Mouse (Mus musculus) lung, postnatal 0 days (tissue): ENCODE measurements around the gene Olfr765. TPM values are rescaled to one million over a fixed set of nuclear protein-coding genes. Genes with fewer than 3 reads are reported as not detected.
"Not testable (repeated sequence)": the region's sequence is repeated elsewhere in the genome, so short reads cannot be mapped to it uniquely, and the experiment has no call there.

Source experiments
- ATAC-seq: fragments of 200-750 bp; cut with Nextera tagmentation; 2 replicates; pipeline ENCODE4 v1.8.0; 2017; ENCODE audit warnings: moderate library complexity
- DNase-seq: peaks from one replicate; pipeline ENCODE4 v3.0.0-alpha.2; 2016; ENCODE audit warnings: low spot score
- H3K27ac ChIP-seq: fragments of 300-500 bp; sonication (generic); 2 replicates; pipeline ENCODE4 v1.5.1; 2014; ENCODE audit warnings: antibody characterized with exemption, mild to moderate bottlenecking, low read length, mixed read lengths
- H3K27me3 ChIP-seq: fragments of 300-500 bp; sonication (generic); replicated peaks from 2 replicates; pipeline ENCODE4 v1.6.1; 2014; ENCODE audit warnings: low read length, mixed read lengths; ENCODE audit not compliant: insufficient read depth
- H3K36me3 ChIP-seq: fragments of 300-500 bp; sonication (generic); 2 replicates; pipeline ENCODE4 v1.6.1; 2014; ENCODE audit warnings: low read length, mixed read lengths; ENCODE audit not compliant: insufficient read depth
- H3K4me1 ChIP-seq: fragments of 300-500 bp; sonication (generic); 2 replicates; pipeline ENCODE4 v1.6.1; 2014; ENCODE audit warnings: antibody characterized with exemption, low read depth, low read length, mixed read lengths; ENCODE audit not compliant: insufficient read depth
- H3K4me2 ChIP-seq: fragments of 300-500 bp; sonication (generic); replicated peaks from 2 replicates; pipeline ENCODE4 v1.6.1; 2014; ENCODE audit warnings: low read depth, mild to moderate bottlenecking, low read length, moderate library complexity, mixed read lengths
- H3K4me3 ChIP-seq: fragments of 300-500 bp; sonication (generic); 2 replicates; pipeline ENCODE4 v1.5.1; 2014; ENCODE audit warnings: low read depth, low read length
- H3K9ac ChIP-seq: fragments of 300-500 bp; sonication (generic); replicated peaks from 2 replicates; pipeline ENCODE4 v1.6.1; 2014; ENCODE audit warnings: low read depth, mild to moderate bottlenecking
- H3K9me3 ChIP-seq: fragments of 300-500 bp; sonication (generic); 2 replicates; pipeline ENCODE4 v1.6.1; 2016; ENCODE audit warnings: low read length, mixed read lengths
- CTCF ChIP-seq: IDR thresholded peaks from 2 replicates; pipeline ENCODE4 v1.5.1; 2016; ENCODE audit warnings: antibody characterized with exemption, mild to moderate bottlenecking
- EP300 ChIP-seq: IDR thresholded peaks from 2 replicates; pipeline ENCODE4 v1.6.1; 2016; ENCODE audit warnings: antibody characterized with exemption, mild to moderate bottlenecking, control low read depth
- WGBS: fragments of 180-500 bp; shearing (Covaris S2); extraction: QIAGEN DNeasy Blood & Tissue Kit; methylation state at CpG from one replicate; pipeline ENCODE4 v1.1.7; 2014; 5-methylcytosine and 5-hydroxymethylcytosine counted together
- polyA plus RNA-seq: library from polyadenylated mRNA; unstranded; fragments of >200 nt; fragmentation: Nextera tagmentation; extraction: Ambion mirVana; gene quantifications from 2 replicates; pipeline ENCODE4 v1.2.1, GENCODE M21; 2015

The Olfr765 gene
- not detected in 2 replicates for polyA plus RNA-seq

- H3K4me1 ChIP-seq, H3K27me3 ChIP-seq, H3K4me2 ChIP-seq, H3K9ac ChIP-seq, H3K9me3 ChIP-seq, H3K4me3 ChIP-seq, H3K36me3 ChIP-seq, ATAC-seq, DNase-seq, H3K27ac ChIP-seq: not testable (repeated sequence)
Measured at GRCm38 (mm10) chr10:129049898-129050297, at the start of gene Olfr765. Gene Olfr765, minus strand, starts transcription at chr10:129049998.

- WGBS, result 76% methylated on average over 1 of the region's 1 CpGs
- no peak within 1 kb of the TSS for H3K4me2 ChIP-seq
- DNase-seq (no peak), ATAC-seq (no peak)
- no peak within 1 kb of the TSS for H3K4me3 ChIP-seq
- no peak within 1 kb of the TSS for H3K27ac ChIP-seq
- no peaks in the 10 kb centered on the region for H3K36me3 ChIP-seq
- TF ChIP-seq EP300 (no peak), CTCF (no peak)
- H3K4me1 ChIP-seq, result no peaks in the 10 kb centered on the region
- no peaks in the 10 kb centered on the region for H3K9me3 ChIP-seq
- H3K27me3 ChIP-seq, result no peaks in the 10 kb centered on the region
- no peak within 1 kb of the TSS for H3K9ac ChIP-seq
Measured at GRCm38 (mm10) chr10:129099275-129099674, 49.5 kb upstream of the Olfr765 start, which contains the start of gene Olfr768. Gene Olfr768, minus strand, starts transcription at chr10:129099375.

GRCm38 (mm10) chr10:129082810-129083209 is 33.0 kb upstream of the Olfr765 start, which contains the start of gene Olfr767:
Gene Olfr767, minus strand, starts transcription at chr10:129082910.
- ATAC-seq, DNase-seq, H3K4me1 ChIP-seq: not testable (repeated sequence)

GRCm38 (mm10) chr10:129068877-129069276 is 19.1 kb upstream of the Olfr765 start, which contains the start of gene Olfr766-ps1:
Gene Olfr766-ps1, minus strand, starts transcription at chr10:129068977.
- ATAC-seq (no peak), DNase-seq (no peak)
- Histone ChIP-seq H3K4me1 (no peaks in the 10 kb centered on the region), H3K4me2 (no peak within 1 kb of the TSS), H3K36me3 (no peaks in the 10 kb centered on the region), H3K9ac (no peak within 1 kb of the TSS), H3K9me3 (no peaks in the 10 kb centered on the region), H3K27me3 (no peaks in the 10 kb centered on the region), H3K4me3 (no peak within 1 kb of the TSS), H3K27ac (no peak within 1 kb of the TSS)
- TF ChIP-seq EP300, result no peak
- WGBS, result 65% methylated on average over 2 of the region's 2 CpGs

More at GRCm38 (mm10) chr10:129082810-129083209, 33.0 kb upstream of the Olfr765 start, which contains the start of gene Olfr767:
- H3K27ac ChIP-seq, H3K27me3 ChIP-seq, H3K36me3 ChIP-seq, H3K9me3 ChIP-seq, H3K4me2 ChIP-seq, H3K4me3 ChIP-seq, H3K9ac ChIP-seq: not testable (repeated sequence)

GRCm38 (mm10) chr10:129039796-129040195 is 10.0 kb downstream of the Olfr765 start, which contains the start of gene Olfr764-ps1:
Gene Olfr764-ps1, minus strand, starts transcription at chr10:129039896.
- Histone ChIP-seq H3K9ac (no peak within 1 kb of the TSS), H3K4me2 (no peak within 1 kb of the TSS), H3K27me3 (no peaks in the 10 kb centered on the region), H3K36me3 (no peaks in the 10 kb centered on the region), H3K4me3 (no peak within 1 kb of the TSS), H3K4me1 (no peaks in the 10 kb centered on the region), H3K9me3 (no peaks in the 10 kb centered on the region), H3K27ac (no peak within 1 kb of the TSS)
- no peak for ATAC-seq
- WGBS, result 71% methylated on average over 3 of the region's 3 CpGs
- no peak for DNase-seq
- TF ChIP-seq CTCF, result no peak
- no peak for TF ChIP-seq EP300

- TF ChIP-seq EP300, result no peak
- no peak for TF ChIP-seq CTCF
- no peaks in the 10 kb centered on the region for H3K27me3 ChIP-seq
- no peaks in the 10 kb centered on the region for H3K4me1 ChIP-seq
- ATAC-seq (no peak), DNase-seq (no peak)
- WGBS, result 78% methylated on average over 2 of the region's 2 CpGs
- H3K9ac ChIP-seq, result no peak overlapping the region
- no peaks in the 10 kb centered on the region for H3K36me3 ChIP-seq
- no peak overlapping the region for H3K4me3 ChIP-seq
- H3K4me2 ChIP-seq, result no peak overlapping the region
- H3K27ac ChIP-seq, result no peak overlapping the region
- H3K9me3 ChIP-seq, result no peaks in the 10 kb centered on the region
Measured at GRCm38 (mm10) chr10:129028343-129028742, 21.5 kb downstream of the Olfr765 start.
